Mouse (Mus musculus) midbrain, embryonic 13.5 days (tissue): ENCODE measurements around the gene Cacng8. TPM values are rescaled to one million over a fixed set of nuclear protein-coding genes. Genes with fewer than 3 reads are reported as not detected.
A peak's percentile ranks its signal among the peaks of the same experiment; 100 is the strongest.

Experiments
- ATAC-seq: fragments of 200-750 bp; cut with Nextera tagmentation; 2 replicates; pipeline ENCODE4 v1.8.0; 2017; ENCODE audit warnings: mild to moderate bottlenecking, moderate TSS enrichment, moderate library complexity
- H3K27ac ChIP-seq: fragments of 300-500 bp; sonication (generic); 2 replicates; pipeline ENCODE4 v1.5.1; 2015; ENCODE audit warnings: inconsistent platforms, mild to moderate bottlenecking, moderate library complexity
- H3K27me3 ChIP-seq: fragments of 300-500 bp; sonication (generic); 2 replicates; pipeline ENCODE4 v1.6.1; 2015; ENCODE audit warnings: mild to moderate bottlenecking, inconsistent platforms
- H3K36me3 ChIP-seq: fragments of 300-500 bp; sonication (generic); 2 replicates; pipeline ENCODE4 v1.6.1; 2015; ENCODE audit warnings: mild to moderate bottlenecking, inconsistent platforms
- H3K4me1 ChIP-seq: fragments of 300-500 bp; sonication (generic); replicated peaks from 2 replicates; pipeline ENCODE4 v1.6.1; 2015; ENCODE audit warnings: inconsistent platforms
- H3K4me2 ChIP-seq: fragments of 300-500 bp; sonication (generic); replicated peaks from 2 replicates; pipeline ENCODE4 v1.6.1; 2015; ENCODE audit warnings: moderate library complexity, mild to moderate bottlenecking, inconsistent platforms
- H3K4me3 ChIP-seq: fragments of 300-500 bp; sonication (generic); replicated peaks from 2 replicates; pipeline ENCODE4 v1.5.1; 2015; ENCODE audit warnings: mild to moderate bottlenecking, inconsistent platforms
- H3K9ac ChIP-seq: fragments of 300-500 bp; sonication (generic); replicated peaks from 2 replicates; pipeline ENCODE4 v1.6.1; 2015; ENCODE audit warnings: mild to moderate bottlenecking, inconsistent platforms
- H3K9me3 ChIP-seq: fragments of 300-500 bp; sonication (generic); 2 replicates; pipeline ENCODE4 v1.6.1; 2016; ENCODE audit warnings: mild to moderate bottlenecking, inconsistent platforms
- WGBS: fragments of 180-500 bp; shearing (Covaris S2); methylation state at CpG from one replicate; pipeline ENCODE4 v1.1.7; 2015; 5-methylcytosine and 5-hydroxymethylcytosine counted together
- polyA plus RNA-seq: library from polyadenylated mRNA; unstranded; fragments of >200 nt; fragmentation: Nextera tagmentation; extraction: Ambion mirVana; gene quantifications from 2 replicates; pipeline ENCODE4 v1.2.1, GENCODE M21; 2015

The Cacng8 gene
- 12.9 and 13.9 TPM in 2 replicates for polyA plus RNA-seq

- peak within 1 kb of the TSS; percentile 80 for H3K4me2 ChIP-seq
- peak within 1 kb of the TSS; percentile 73 for H3K27ac ChIP-seq
- no peaks in the 10 kb centered on the region for H3K9me3 ChIP-seq
- H3K4me3 ChIP-seq, result peak within 1 kb of the TSS; percentile 60
- WGBS, result 0% methylated on average over 7 of the region's 7 CpGs
- peak within 1 kb of the TSS; percentile 67 for H3K9ac ChIP-seq
- H3K27me3 ChIP-seq, result no peaks in the 10 kb centered on the region
- peaks cover 60% of the 10 kb centered on the region for H3K4me1 ChIP-seq
- peaks cover 16% of the 10 kb centered on the region for H3K36me3 ChIP-seq
- peak; percentile 62 for ATAC-seq
These were observed at the start of gene Cacng8 for GRCm38 (mm10) chr7:3390413-3391080. Cacng8 (plus strand) TSS chr7:3390683.

GRCm38 (mm10) chr7:3343861-3344260 is 46.6 kb upstream of the Cacng8 start:
- Histone ChIP-seq H3K4me3 (no peak overlapping the region), H3K27ac (no peak overlapping the region), H3K4me2 (no peak overlapping the region), H3K9ac (no peak overlapping the region), H3K27me3 (0 out of 2 replicates have a peak, but pooled peaks cover 3% of the 10 kb centered on the region), H3K9me3 (no peaks in the 10 kb centered on the region), H3K36me3 (peaks cover 88% of the 10 kb centered on the region), H3K4me1 (peaks cover 7% of the 10 kb centered on the region)
- 94% methylated on average over 3 of the region's 3 CpGs for WGBS
- no peak for ATAC-seq

GRCm38 (mm10) chr7:3345301-3345700 is 45.2 kb upstream of the Cacng8 start:
- ATAC-seq, result no peak
- Histone ChIP-seq H3K9ac (no peak overlapping the region), H3K4me1 (peaks cover 7% of the 10 kb centered on the region), H3K27me3 (0 out of 2 replicates have a peak, but pooled peaks cover 3% of the 10 kb centered on the region), H3K36me3 (peaks cover 92% of the 10 kb centered on the region), H3K9me3 (no peaks in the 10 kb centered on the region), H3K4me2 (no peak overlapping the region), H3K4me3 (no peak overlapping the region), H3K27ac (no peak overlapping the region)
- WGBS, result 94% methylated on average over 3 of the region's 3 CpGs

- whole genome bisulfite sequencing, result 24% methylated on average over 20 of the region's 20 CpGs
- peak; percentile 17; the same call in 1 of the 2 replicates for ATAC-seq
- Histone ChIP-seq H3K9ac (no peak overlapping the region), H3K27me3 (0 out of 2 replicates have a peak, but pooled peaks cover 3% of the 10 kb centered on the region), H3K4me2 (no peak overlapping the region), H3K36me3 (peaks cover 88% of the 10 kb centered on the region), H3K27ac (no peak overlapping the region), H3K4me3 (no peak overlapping the region), H3K9me3 (no peaks in the 10 kb centered on the region), H3K4me1 (peaks cover 7% of the 10 kb centered on the region)
These were observed 42.9 kb upstream of the Cacng8 start for GRCm38 (mm10) chr7:3347366-3348287.

- H3K9ac ChIP-seq, result no peak overlapping the region
- 0 out of 2 replicates have a peak, but pooled peaks cover 3% of the 10 kb centered on the region for H3K27me3 ChIP-seq
- no peak overlapping the region for H3K27ac ChIP-seq
- H3K4me2 ChIP-seq, result no peak overlapping the region
- H3K4me3 ChIP-seq, result no peak overlapping the region
- H3K9me3 ChIP-seq, result no peaks in the 10 kb centered on the region
- WGBS, result 55% methylated on average over 5 of the region's 5 CpGs
- H3K36me3 ChIP-seq, result peaks cover 83% of the 10 kb centered on the region
- H3K4me1 ChIP-seq, result peaks cover 7% of the 10 kb centered on the region
- no peak for ATAC-seq
These were observed 42.2 kb upstream of the Cacng8 start for GRCm38 (mm10) chr7:3348326-3348725.

GRCm38 (mm10) chr7:3349775-3350174 is 40.7 kb upstream of the Cacng8 start:
- H3K27me3 ChIP-seq, result no peaks in the 10 kb centered on the region
- H3K4me1 ChIP-seq, result peaks cover 7% of the 10 kb centered on the region
- no peak overlapping the region for H3K27ac ChIP-seq
- no peak for ATAC-seq
- H3K9ac ChIP-seq, result no peak overlapping the region
- WGBS, result 92% methylated on average over 9 of the region's 9 CpGs
- H3K4me3 ChIP-seq, result no peak overlapping the region
- no peaks in the 10 kb centered on the region for H3K9me3 ChIP-seq
- H3K36me3 ChIP-seq, result peaks cover 72% of the 10 kb centered on the region
- no peak overlapping the region for H3K4me2 ChIP-seq

- 84% methylated on average over 1 of the region's 1 CpGs for WGBS
- no peak overlapping the region for H3K4me2 ChIP-seq
- H3K9me3 ChIP-seq, result no peaks in the 10 kb centered on the region
- H3K9ac ChIP-seq, result no peak overlapping the region
- no peak overlapping the region for H3K4me3 ChIP-seq
- peaks cover 7% of the 10 kb centered on the region for H3K4me1 ChIP-seq
- no peak overlapping the region for H3K27ac ChIP-seq
- no peaks in the 10 kb centered on the region for H3K27me3 ChIP-seq
- H3K36me3 ChIP-seq, result peaks cover 70% of the 10 kb centered on the region
- no peak for ATAC-seq
These were observed 38.9 kb upstream of the Cacng8 start for GRCm38 (mm10) chr7:3351536-3351935.

GRCm38 (mm10) chr7:3354850-3355249 is 35.6 kb upstream of the Cacng8 start:
- H3K9ac ChIP-seq, result no peak overlapping the region
- H3K27ac ChIP-seq, result no peak overlapping the region
- H3K36me3 ChIP-seq, result peaks cover 63% of the 10 kb centered on the region
- no peak overlapping the region for H3K4me3 ChIP-seq
- H3K9me3 ChIP-seq, result no peaks in the 10 kb centered on the region
- no peaks in the 10 kb centered on the region for H3K27me3 ChIP-seq
- no peak overlapping the region for H3K4me2 ChIP-seq
- ATAC-seq, result no peak
- H3K4me1 ChIP-seq, result no peaks in the 10 kb centered on the region
- WGBS, result 89% methylated on average over 6 of the region's 6 CpGs

GRCm38 (mm10) chr7:3360678-3361077 is 29.8 kb upstream of the Cacng8 start:
- no peak for ATAC-seq
- H3K4me2 ChIP-seq, result no peak overlapping the region
- WGBS, result 100% methylated on average over 1 of the region's 1 CpGs
- no peak overlapping the region for H3K4me3 ChIP-seq
- H3K4me1 ChIP-seq, result no peaks in the 10 kb centered on the region
- no peak overlapping the region for H3K9ac ChIP-seq
- H3K36me3 ChIP-seq, result peaks cover 67% of the 10 kb centered on the region
- peaks cover 8% of the 10 kb centered on the region; the same call in 1 of the 2 replicates for H3K27me3 ChIP-seq
- no peaks in the 10 kb centered on the region for H3K9me3 ChIP-seq
- H3K27ac ChIP-seq, result no peak overlapping the region

- Histone ChIP-seq H3K9ac (no peak overlapping the region), H3K4me3 (no peak overlapping the region), H3K27me3 (peaks cover 19% of the 10 kb centered on the region; the same call in 1 of the 2 replicates), H3K27ac (no peak overlapping the region), H3K36me3 (peaks cover 37% of the 10 kb centered on the region), H3K9me3 (no peaks in the 10 kb centered on the region), H3K4me1 (peaks cover 12% of the 10 kb centered on the region), H3K4me2 (no peak overlapping the region)
- 47% methylated on average over 11 of the region's 11 CpGs for WGBS
- no peak for ATAC-seq
These were observed 24.8 kb upstream of the Cacng8 start for GRCm38 (mm10) chr7:3365547-3366279.

- H3K27me3 ChIP-seq, result peaks cover 19% of the 10 kb centered on the region; the same call in 1 of the 2 replicates
- H3K9me3 ChIP-seq, result no peaks in the 10 kb centered on the region
- peaks cover 29% of the 10 kb centered on the region for H3K36me3 ChIP-seq
- WGBS, result 20% methylated on average over 42 of the region's 42 CpGs
- no peak overlapping the region; the same call in 1 of the 2 replicates for H3K4me2 ChIP-seq
- peaks cover 12% of the 10 kb centered on the region for H3K4me1 ChIP-seq
- no peak overlapping the region for H3K27ac ChIP-seq
- H3K9ac ChIP-seq, result no peak overlapping the region
- peak; percentile 41 for ATAC-seq
- H3K4me3 ChIP-seq, result no peak overlapping the region
These were observed 23.6 kb upstream of the Cacng8 start for GRCm38 (mm10) chr7:3366705-3367516.
